Mouse (Mus musculus) liver, adult 2 months (tissue): ENCODE measurements around the gene Npc2.

Experiments used
- CTCF ChIP-seq: fragments of 200-500 bp; IDR thresholded peaks from 2 replicates; pipeline ENCODE4 v1.5.1; 2011; ENCODE audit warnings: low read depth, low read length, control low read depth
- POLR2A ChIP-seq: fragments of 200-500 bp; IDR thresholded peaks from 2 replicates; pipeline ENCODE4 v1.6.1; 2011; ENCODE audit warnings: low read length, control low read depth; ENCODE audit not compliant: insufficient read depth; ENCODE audit errors: extremely low read depth

GRCm38 (mm10) chr12:84814663-84815325, 41.8 kb upstream of the Npc2 start:
- TF ChIP-seq CTCF (no peak), POLR2A (no peak)
